Mouse (Mus musculus) NIH3T3 (cell line): ENCODE results near the gene Ctdsp2.
A peak's percentile ranks its signal among the peaks of the same experiment; 100 is the strongest.

ENCODE experiments used
- DNase-seq: peaks from one replicate; pipeline ENCODE4 v3.0.0-alpha.2; 2012; ENCODE audit warnings: low read depth

Ctdsp2 gene

DNA sequence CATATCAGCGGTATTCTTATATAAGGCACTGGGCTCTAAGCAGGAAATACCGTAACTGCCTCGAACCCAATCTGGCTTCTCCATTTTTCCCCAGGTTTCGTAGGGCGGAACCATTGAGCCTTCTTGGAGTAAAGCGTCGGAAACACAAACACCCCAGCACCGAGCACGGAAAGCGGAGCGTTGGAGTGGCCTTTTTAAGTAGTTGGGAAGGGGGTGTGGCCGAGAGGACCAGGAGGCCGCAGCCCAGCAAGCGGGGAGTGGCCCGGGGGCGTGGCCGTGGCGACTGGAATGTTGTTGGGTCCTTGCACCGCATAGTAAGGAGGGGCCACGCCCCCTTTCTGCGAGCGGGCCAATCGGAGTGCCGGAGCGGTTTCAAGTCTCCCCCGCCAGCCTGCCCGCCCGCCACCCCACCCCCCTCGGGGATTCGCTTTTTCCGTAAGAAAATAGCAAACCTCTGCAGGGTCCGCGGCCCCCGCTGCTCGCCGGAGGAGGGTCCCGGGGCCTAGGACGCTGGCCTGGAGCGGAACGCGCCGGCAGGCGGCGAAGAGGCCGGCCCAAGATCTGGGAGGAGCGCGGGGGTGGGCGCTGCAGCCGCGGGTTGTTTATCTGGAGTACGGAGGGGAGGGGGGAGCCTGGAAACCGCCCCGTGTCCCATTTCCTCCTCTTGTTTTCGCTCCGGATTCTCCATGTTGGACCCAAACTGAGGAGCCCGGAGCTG lies at the start of gene Ctdsp2:
TSS of gene Ctdsp2 (plus strand) at position 441 of the 718 bp plus-strand sequence.
- peak; percentile 100 for DNase-seq

DNA sequence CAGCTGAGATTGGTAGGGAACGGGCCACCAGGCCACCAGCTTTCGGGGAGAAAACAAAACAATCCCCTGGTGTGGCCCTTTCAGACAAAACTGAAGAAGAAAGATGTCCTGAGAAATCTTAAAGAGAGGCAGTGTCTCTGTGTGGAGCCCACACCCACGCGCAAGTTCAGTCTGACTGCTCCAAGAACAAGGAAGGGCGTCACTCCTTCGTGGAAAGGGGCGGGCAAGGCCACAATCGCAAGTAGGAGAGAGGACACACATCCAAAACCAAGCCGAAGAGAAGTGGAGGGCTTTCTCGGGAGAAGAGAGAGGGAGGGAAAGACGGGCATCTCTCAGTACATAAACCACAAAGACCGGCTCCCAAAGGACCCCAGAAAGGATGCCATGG lies 49.7 kb upstream of the Ctdsp2 start:
- DNase-seq = no peak

DNA sequence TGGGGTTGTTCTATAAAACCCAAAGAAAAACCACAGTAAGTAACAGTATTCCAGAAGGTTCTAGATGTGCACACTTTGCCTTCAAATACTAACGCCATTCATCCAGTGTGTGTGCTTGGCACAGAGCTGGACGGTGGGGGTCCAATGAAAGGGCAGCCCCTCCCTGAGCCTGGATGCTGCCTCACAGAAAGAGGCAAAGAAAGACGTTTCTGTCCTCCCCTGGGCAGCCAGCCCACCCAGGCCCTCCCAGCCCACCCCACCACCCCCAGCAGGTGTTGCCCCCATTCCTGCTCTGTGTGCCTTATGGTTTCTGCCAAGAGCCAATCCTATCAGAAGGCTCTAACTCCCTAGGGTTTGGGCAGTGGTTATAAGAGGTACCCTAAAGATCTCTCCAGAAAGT lies 49.0 kb upstream of the Ctdsp2 start:
- no peak for DNase-seq

DNA sequence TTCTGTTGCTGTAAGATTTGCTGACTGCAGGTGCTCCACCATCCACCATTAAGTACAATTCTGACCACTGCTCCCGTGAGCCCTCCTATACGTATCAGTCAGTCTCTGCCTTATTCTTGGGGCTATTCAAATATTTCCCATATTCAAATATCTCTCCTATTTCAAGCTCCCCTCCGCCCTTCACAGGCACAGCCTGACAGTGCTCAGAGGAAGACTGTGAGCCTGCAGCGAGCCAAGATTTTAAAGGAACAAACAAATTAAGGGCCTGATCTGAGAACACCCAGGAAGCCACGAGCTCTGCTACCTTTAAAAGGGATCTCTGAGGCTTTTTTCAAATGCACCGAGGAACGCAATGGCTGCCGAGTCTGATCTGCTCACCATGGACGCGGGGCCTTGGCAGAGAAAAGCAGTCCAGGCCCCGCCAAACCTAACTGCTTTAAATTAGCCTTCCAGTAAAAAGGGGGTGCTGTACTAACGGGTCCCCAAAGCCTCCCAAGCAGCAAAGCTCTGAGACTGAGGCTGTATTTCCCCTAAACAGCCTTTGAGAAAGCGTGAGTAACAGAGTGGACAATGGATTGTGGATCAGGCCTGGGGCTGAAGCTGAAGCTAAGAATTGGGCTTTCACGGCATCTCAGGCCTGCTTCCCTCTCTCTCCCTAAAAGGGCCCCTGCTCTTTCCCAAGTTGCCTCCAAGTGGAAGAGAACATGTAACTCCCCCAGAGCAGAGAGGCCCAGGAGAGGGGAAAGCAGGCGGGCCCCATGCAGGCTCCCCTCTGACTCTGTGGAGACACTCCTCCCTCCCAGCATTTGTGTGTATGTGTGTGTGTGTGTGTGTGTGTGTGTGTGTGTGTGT lies 48.0 kb upstream of the Ctdsp2 start:
- peak; percentile 97 for DNase-seq

DNA sequence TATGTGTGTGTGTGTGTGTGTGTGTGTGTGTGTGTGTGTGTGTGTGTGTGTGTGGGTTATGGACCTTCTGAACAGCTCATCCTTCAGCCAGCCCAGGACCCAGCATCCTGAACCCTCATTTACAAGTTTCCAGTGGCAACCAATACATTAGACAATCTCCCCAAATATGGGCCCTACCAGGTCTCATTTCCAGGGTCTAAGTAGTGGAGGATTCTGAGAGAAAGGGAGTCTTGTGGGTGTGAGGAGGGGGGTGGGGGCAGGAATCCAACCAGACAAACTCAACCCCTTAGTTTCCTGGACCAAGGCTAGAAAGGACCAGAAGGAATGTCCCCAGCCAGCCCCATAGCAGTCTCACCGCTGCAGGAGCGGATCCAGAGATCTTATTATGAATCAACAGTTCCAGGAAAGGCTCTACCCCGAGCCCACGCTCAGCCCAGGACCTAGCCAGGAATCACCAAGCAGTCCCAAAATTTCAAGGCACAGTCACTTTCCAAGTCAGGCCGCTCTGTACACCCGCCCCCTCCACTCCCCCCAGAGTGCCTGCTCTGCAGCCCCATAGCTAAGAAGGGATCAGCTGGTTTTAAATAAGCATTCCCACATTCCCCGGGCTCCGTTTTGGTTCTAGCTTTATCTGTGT lies 47.3 kb upstream of the Ctdsp2 start:
- peak; percentile 79 for DNase-seq

DNA sequence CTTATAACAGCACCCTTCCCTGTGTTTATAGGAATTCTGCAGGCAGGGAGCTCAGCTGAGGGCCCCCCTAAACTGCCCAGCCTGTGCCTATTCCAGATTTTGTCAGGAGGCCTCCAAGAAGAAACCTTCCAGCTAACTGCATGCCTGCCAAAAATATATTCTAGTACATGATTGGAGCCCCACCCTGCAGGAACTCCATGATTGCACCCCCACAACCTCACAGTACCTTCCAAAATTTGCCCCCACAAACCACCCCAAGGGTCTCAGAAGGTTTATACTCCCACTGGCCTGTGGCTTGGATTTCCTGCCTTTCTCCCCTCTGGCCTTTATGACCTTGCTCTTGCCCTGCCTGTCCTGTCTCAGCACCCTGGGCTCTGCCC lies 46.8 kb upstream of the Ctdsp2 start:
- no peak for DNase-seq

DNA sequence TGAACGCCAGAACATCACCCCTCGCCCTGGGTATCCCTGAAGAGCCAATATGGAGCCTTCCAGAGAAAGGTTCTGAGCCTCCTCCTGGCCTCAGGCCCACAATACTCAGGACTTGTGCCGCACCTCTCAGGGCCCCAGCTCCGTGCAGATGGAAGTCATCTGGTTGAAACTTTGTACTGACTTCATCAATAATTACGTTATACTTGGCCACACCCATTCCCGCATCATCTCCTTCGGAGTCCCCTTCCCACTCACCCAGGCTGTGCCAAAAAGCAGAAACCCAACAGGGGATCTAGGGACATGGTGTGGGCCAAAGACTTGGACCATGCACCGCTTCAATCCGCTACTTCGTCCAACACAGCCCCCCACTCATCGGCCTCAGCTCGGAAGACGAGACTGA lies 44.0 kb upstream of the Ctdsp2 start:
- no peak for DNase-seq

DNA sequence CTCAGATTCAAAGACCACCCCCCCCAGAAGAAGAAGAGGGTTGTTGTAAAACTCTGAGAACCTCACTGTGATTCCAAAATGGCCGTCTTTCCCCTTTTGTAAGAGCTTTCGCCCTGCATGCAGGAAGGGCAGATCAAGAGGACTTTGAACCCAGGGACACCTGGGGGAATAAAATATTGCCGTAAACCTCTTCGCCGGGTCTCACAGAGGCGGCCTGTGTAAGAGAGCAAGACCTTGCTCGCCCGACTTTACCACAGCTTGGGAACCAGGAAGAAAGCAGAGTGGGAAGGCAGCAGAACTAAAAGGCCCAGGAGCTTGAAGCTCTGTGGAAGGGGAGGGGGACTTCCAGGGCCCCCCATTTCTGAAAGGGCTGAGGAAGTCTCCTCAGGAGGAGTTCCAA lies 43.4 kb upstream of the Ctdsp2 start:
- DNase-seq = no peak

DNA sequence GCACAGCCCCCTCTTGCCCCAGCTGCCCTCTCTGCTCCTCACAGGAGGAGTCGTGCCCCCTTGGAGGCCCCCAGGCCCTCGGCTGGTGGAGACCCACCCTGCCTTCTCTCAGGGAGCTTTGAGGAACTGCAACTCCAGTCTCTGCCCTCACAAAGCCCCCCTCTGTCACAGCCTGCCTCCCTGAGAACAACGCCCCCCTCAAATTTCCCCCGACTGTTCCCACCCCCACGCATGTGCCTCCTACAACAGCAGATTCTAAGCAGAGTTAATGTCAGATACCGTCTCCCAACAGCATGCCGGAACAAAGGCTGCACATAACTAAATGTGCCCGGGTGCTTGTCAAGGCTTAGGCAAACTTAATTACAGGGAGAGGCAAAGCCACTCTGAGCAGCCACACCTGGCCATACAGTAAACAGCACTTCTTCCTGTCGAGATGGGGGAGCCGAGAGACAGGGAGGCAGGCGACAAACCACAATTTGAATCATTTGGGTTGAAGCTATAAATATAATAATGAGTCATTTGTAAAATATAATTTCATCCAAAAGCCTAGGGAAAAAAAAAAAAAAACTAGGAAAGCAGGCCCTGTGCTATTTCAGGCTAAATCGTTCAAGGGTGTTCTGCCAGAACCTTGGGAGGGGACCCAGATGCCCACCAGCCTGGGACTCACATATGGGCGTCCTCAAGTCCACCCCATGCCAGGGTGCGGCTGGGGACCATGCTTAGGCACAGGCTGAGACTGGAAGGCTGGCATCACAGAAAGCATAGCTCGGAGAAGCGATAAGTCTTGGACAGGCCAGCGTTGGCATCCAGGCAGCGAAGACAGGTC lies 42.7 kb upstream of the Ctdsp2 start:
- peak; percentile 70 for DNase-seq

DNA sequence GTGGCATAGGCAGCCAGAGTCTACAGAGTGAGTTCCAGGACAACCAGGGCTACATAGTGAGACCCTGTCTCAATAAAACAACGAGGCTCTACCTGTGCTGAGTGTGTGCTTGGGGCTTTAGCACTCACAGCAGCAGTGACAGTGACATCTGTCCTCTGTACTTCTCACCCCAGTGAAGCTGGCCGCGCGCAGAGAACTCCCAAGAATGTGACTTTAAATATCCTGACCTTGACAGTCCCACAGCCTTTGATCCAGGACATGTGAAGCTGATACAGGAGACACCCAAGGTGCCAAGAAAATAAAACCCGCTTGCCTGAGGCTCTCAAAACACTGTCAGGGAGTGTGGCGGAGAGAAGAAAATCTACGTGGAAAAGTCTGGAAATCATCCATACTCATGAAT lies 37.6 kb upstream of the Ctdsp2 start:
- DNase-seq = no peak

DNA sequence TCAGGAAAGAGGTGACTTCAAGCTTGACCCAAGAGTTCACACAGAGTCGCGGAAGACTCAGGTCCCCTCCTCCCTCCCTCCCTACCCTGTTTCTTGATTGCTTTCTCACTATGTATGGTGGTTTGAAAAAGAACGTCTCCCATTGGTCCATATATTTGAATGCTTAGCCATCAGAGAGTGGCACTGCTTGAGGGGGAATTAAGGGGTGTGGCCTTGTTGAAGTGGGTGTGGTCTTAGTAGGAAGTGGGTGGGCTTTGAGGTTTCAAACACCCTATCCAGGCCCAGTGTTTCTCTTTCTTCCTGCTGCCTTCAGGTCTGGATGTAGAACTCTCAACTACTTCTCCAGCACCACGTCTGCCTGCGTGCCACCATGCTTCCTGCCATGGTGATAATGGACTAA lies 33.0 kb upstream of the Ctdsp2 start:
- no peak for DNase-seq

DNA sequence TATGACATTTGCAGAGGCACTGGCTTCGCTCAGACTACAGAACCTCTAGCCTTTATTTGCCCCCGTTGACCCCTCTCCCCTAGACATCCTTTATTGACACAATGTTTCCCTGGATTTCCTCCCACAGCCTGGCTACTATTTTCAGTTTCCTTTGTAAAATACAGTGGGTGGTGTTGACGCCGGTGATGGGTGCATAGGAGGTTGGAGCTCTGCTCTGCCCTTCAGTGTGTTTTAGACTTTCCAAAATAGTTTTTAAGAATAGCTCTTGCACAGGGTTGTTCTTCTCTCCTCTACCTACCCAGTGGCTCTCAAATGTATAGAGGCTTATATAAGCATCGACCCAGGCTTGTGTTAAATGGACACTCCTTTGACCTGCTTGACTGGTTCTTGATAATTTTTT lies 28.7 kb upstream of the Ctdsp2 start:
- DNase-seq = no peak

DNA sequence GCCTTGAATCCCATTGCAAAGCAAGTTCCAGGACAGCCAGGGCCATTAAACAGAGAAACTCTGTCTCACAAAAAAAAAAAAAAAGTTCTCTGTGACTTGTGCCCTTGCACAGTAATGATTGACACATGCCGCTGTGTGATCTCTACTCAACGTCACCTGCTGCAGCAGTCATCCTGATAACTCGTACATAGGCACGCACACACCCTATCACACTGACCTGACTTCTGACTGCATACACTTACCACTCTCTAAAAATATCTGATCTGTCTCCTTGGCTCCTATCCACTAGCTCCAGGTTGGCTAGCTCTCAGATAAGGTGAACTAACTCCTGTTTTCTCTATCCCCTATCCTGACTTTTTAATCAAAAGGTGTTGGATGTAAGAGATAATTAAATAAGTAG lies 27.9 kb upstream of the Ctdsp2 start:
- DNase-seq = no peak

DNA sequence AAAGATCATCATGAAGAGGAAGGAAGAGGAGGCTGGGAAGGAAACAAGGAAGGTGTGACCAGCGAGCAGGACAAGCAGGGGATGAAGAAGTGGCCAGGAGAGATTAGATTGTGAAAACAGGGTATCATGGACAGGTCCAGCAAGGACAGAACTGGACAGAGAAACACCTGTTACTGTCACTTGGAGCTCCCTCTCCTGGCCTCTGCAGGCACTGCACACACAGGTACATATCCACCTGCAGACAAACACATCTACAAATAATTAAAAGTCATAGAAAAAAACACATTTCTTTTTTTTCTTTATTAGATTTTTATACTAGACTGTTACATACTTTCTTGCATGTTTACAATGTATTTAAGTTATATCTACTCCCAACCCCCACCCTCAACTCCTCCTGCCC lies 26.1 kb upstream of the Ctdsp2 start:
- no peak for DNase-seq

DNA sequence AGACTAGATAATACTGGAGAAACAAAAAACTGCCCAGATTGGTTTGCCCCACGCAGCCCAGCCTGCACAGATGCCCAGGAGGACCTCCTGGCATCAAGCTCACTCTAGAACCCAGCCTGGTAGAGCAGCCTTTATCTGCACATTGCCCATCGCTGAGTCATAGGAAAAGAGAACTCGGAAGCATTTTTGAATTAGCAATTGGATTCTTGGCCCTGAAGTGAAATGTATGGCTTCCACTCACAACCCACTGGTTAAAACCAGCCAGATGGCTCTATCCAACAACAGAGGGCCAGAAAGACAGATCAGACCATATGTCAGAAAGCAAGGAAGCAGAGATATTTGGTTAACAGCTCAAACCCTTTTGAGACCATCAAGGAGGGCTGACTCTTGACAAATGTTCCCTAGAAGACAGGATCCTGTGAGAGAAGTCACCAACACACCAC lies 25.5 kb upstream of the Ctdsp2 start:
- DNase-seq = peak; percentile 80

DNA sequence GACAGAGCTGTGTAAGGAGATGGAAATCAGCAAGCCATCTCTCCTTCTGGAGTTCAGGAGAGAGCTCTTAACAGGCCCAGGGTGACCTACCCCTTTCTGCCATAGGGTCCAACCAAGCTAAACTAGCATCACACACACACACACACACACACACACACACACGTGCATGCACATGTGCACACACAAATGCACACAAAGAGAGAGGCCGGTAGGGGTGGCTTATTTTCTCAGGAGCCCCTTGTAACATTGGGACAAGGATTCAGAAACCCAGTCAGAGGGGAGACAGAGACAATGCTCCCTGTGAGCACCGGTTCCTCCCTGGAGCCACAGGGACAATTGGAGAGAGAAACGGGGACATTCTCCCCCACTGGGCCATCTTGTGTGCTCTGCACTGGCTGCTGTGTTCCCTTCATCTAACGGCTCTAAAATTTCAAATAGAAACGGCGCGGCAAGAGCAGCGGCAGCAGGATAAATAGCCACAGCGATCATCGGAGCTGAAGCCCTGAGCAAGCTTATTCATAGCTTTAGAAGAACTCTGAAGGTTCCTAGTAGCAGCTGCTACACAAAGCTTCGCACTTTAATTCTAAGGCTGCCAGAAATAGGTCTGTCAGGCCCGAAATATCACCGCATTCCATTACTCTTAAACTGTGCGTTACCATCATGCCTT lies 21.7 kb upstream of the Ctdsp2 start:
- DNase-seq = no peak

DNA sequence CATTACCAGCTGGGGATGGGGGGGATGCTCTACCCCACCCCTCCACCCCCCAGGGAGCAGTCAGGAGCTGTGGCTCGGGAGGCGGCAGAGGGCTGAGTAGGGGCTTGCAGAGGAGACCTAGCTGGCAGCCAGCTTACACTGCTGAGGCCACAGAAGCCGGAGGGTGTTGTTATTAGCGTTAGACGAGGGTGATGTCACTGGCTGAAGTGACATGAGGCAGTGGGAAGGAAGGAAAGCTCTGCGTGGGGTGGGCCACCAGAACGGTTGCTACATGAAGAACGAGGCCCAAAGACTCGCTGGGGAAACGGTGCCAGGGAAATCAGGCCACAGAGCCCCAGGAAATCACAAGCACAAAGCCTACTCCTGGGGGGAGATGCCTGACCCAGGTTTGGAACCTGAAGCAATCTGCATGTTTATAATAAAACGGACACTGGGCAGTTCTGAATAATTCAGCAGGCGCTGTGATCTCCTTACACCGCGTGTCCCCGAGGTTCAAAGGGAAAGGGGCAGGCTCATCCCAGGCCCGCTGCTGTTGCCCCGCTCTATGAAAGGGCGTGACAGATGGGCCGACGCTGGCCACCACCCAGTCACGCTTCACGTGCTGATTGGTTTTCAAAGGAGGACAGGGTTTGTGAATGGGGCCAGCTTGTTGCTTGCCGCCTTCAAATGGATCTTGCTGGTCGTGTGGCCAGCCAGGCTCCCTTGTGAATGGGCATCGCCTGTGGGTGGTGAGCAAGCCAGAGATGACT lies 21.0 kb upstream of the Ctdsp2 start:
- peak; percentile 85 for DNase-seq

DNA sequence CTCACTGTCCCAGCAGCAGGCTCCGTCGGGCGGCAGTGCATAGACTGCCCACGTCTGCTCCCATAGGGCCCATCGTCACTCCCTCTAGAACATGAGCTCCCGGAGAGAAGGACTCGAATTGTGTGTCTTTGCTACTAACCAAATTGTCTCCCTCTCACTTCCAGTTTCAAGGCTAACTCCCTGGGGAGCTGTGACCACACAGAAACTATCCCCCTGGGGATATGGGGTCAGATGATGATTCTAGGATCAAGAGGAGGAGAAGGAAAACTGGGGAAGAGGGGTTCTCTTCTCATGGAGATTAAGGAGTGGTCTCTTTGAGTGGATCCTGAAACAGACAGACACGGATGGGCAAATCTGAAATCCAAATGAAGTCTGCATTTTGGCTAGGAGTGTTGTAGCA lies 18.0 kb upstream of the Ctdsp2 start:
- DNase-seq = no peak

DNA sequence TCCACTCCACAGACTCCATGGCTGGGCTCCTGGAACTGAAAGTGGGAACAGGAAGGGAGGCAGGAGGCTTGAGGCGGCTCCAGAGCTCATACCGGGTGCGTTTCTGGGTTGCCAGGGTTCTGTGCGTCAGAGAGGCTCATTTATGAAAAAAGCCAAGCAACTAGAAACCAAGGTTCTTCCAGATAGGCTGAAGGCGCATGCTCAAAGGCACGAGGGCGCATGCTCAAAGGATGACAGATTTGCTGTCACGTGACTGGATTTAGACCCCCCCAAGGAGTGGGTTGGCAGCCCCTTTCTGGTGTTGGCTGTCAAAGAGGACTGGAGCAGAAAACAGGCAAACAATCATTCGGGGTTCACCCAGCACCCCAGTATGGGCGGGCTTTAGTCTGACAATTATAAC lies 16.8 kb upstream of the Ctdsp2 start:
- peak; percentile 57 for DNase-seq

DNA sequence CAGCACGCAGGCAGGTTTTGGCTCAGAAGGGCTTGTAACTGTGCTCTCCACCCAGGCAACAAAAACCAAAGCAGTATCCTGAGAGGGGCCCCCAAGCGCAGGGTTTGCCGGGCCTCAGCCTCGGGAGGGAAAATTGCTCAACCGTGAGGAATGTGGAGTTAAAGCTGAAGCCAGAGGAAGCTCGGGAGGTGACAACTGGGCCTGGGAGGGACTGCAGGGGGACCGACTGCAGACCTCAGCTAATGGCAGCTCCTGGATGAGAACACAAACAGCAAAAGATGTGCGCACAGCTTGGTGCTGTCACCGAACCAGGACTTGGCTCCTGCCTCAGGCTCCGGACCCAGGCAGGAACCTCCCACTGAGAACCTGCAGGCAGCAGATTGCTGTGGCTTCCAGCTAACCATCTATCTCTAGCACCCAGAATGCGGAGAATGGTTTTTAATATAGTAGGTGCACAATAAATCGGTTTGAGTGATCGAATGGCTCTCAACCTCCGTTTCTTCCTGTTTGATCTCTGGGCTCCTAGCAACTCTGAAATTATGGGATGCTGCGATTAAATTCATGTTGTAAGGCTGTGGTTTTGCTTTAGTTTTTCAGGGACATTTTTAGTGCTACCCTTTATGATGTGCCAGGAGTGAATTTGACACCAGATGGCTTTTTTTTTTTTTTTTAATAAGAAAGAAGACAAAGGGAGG lies 16.1 kb upstream of the Ctdsp2 start:
- peak; percentile 90 for DNase-seq
